Mouse (Mus musculus) MEL (cell line): ENCODE measurements around the gene Dcdc2b. TPM values are rescaled to one million over a fixed set of nuclear protein-coding genes. Genes with fewer than 3 reads are reported as not detected.

ENCODE experiments used
- DNase-seq: peaks from one replicate; pipeline ENCODE4 v3.0.0; 2011; ENCODE audit warnings: low read depth, low spot score
- H3K27ac ChIP-seq: 2 replicates; pipeline ENCODE4 v1.5.1; 2012; ENCODE audit warnings: low read depth, mild to moderate bottlenecking, control low read depth, low read length, moderate library complexity; ENCODE audit not compliant: control insufficient read depth
- H3K27me3 ChIP-seq, 2 experiments: fragments of 150-350 bp in 1 of 2; sonication (generic) in 1 of 2; 2 replicates each; pipeline ENCODE4 v1.6.1; 2012; ENCODE audit warnings: low read length in 2 of 2, mild to moderate bottlenecking in 2 of 2, improper control_type of control experiment in 1 of 2, moderate library complexity in 1 of 2; ENCODE audit not compliant: insufficient read depth in 2 of 2, control insufficient read depth in 1 of 2
- H3K36me3 ChIP-seq, 2 experiments: 2 replicates each; pipeline ENCODE4 v1.6.1; 2012 to 2014; ENCODE audit warnings: low read length in 2 of 2, improper control_type of control experiment in 1 of 2, inconsistent platforms in 1 of 2, mild to moderate bottlenecking in 1 of 2; ENCODE audit not compliant: insufficient read depth in 2 of 2, control insufficient read depth in 1 of 2
- H3K4me1 ChIP-seq, 2 experiments: fragments of 150-350 bp in 1 of 2; sonication (generic) in 1 of 2; 2 replicates each; pipeline ENCODE4 v1.6.1; 2012; ENCODE audit warnings: low read length in 2 of 2, improper control_type of control experiment in 1 of 2, mild to moderate bottlenecking in 1 of 2; ENCODE audit not compliant: insufficient read depth in 2 of 2, control insufficient read depth in 1 of 2
- H3K4me3 ChIP-seq, 2 experiments: fragments of 150-350 bp in 1 of 2; sonication (generic) in 1 of 2; 2 replicates each; pipeline ENCODE4 v1.5.1; 2012; ENCODE audit warnings: low read depth in 2 of 2, low read length in 2 of 2, mild to moderate bottlenecking in 2 of 2, moderate library complexity in 2 of 2, control low read depth in 1 of 2, improper control_type of control experiment in 1 of 2; ENCODE audit not compliant: control insufficient read depth in 1 of 2, insufficient read depth in 1 of 2
- H3K79me2 ChIP-seq: 2 replicates; pipeline ENCODE4 v1.6.1; 2012; ENCODE audit warnings: mild to moderate bottlenecking, low read length, moderate library complexity; ENCODE audit not compliant: control insufficient read depth, poor library complexity, insufficient read depth
- H3K9ac ChIP-seq: 2 replicates; pipeline ENCODE4 v1.6.1; 2012; ENCODE audit warnings: low read depth, mild to moderate bottlenecking, control low read depth, low read length, moderate library complexity; ENCODE audit not compliant: control insufficient read depth, poor library complexity, severe bottlenecking
- H3K9me3 ChIP-seq: fragments of 150-350 bp; sonication (generic); replicated peaks from 2 replicates; pipeline ENCODE4 v1.6.1; 2012; ENCODE audit warnings: mild to moderate bottlenecking, low read length, improper control_type of control experiment, moderate library complexity; ENCODE audit not compliant: insufficient read depth
- CHD2 ChIP-seq: IDR thresholded peaks from 2 replicates; pipeline ENCODE4 v1.6.1; 2011; ENCODE audit warnings: low read length, improper control_type of control experiment
- E2F4 ChIP-seq: IDR thresholded peaks from 2 replicates; pipeline ENCODE4 v1.6.1; 2011; ENCODE audit warnings: low read depth, low read length, improper control_type of control experiment, borderline replicate concordance
- ETS1 ChIP-seq: IDR thresholded peaks from 2 replicates; pipeline ENCODE4 v1.6.1; 2012; ENCODE audit warnings: low read depth, mild to moderate bottlenecking, inconsistent platforms, low read length, improper control_type of control experiment, moderate library complexity
- GABPA ChIP-seq: IDR thresholded peaks from 2 replicates; pipeline ENCODE4 v1.6.1; 2012; ENCODE audit warnings: low read depth, mild to moderate bottlenecking, inconsistent platforms, low read length, improper control_type of control experiment, moderate library complexity
- HCFC1 ChIP-seq: IDR thresholded peaks from 2 replicates; pipeline ENCODE4 v1.6.1; 2012; ENCODE audit warnings: low read depth, mild to moderate bottlenecking, inconsistent platforms, low read length, improper control_type of control experiment, moderate library complexity
- JUND ChIP-seq: IDR thresholded peaks from 2 replicates; pipeline ENCODE4 v1.6.1; 2011; ENCODE audit warnings: low read depth, mild to moderate bottlenecking, improper control_type of control experiment, low read length
- MAX ChIP-seq: IDR thresholded peaks from 2 replicates; pipeline ENCODE4 v1.6.1; 2011; ENCODE audit warnings: low read length, improper control_type of control experiment
- MEF2A ChIP-seq: IDR thresholded peaks from 2 replicates; pipeline ENCODE4 v1.6.1; 2014; ENCODE audit warnings: low read depth, mild to moderate bottlenecking, inconsistent platforms, low read length, improper control_type of control experiment; ENCODE audit not compliant: poor library complexity, insufficient replicate concordance, severe bottlenecking; ENCODE audit errors: extremely low read depth
- MXI1 ChIP-seq: IDR thresholded peaks from 2 replicates; pipeline ENCODE4 v1.6.1; 2011; ENCODE audit warnings: mild to moderate bottlenecking, low read depth, low read length, improper control_type of control experiment
- MYC ChIP-seq: IDR thresholded peaks from 2 replicates; pipeline ENCODE4 v1.6.1; 2011; ENCODE audit warnings: low read depth, mild to moderate bottlenecking, low read length, improper control_type of control experiment, moderate library complexity
- POLR2A ChIP-seq, 2 experiments: IDR thresholded peaks; 2 replicates each; pipeline ENCODE4 v1.6.1; 2011 to 2012; ENCODE audit warnings: low read length in 2 of 2, mild to moderate bottlenecking in 2 of 2, control low read depth in 1 of 2, improper control_type of control experiment in 1 of 2, low read depth in 1 of 2, moderate library complexity in 1 of 2; ENCODE audit not compliant: control insufficient read depth in 1 of 2, insufficient read depth in 1 of 2, poor library complexity in 1 of 2
- POLR2AphosphoS5 ChIP-seq: IDR thresholded peaks from 2 replicates; pipeline ENCODE4 v1.6.1; 2012; ENCODE audit warnings: low read depth, borderline replicate concordance, mild to moderate bottlenecking, inconsistent platforms, low read length, moderate library complexity, mixed read lengths
- RAD21 ChIP-seq: IDR thresholded peaks from 2 replicates; pipeline ENCODE4 v1.6.1; 2011; ENCODE audit warnings: mild to moderate bottlenecking, low read depth, low read length, improper control_type of control experiment
- TBP ChIP-seq: IDR thresholded peaks from 2 replicates; pipeline ENCODE4 v1.8.0; 2011; ENCODE audit warnings: low read depth, low read length, improper control_type of control experiment
- TCF12 ChIP-seq: IDR thresholded peaks from 2 replicates; pipeline ENCODE4 v1.6.1; 2014; ENCODE audit warnings: low read depth, mild to moderate bottlenecking, inconsistent platforms, low read length, improper control_type of control experiment, moderate library complexity
- UBTF ChIP-seq: IDR thresholded peaks from 2 replicates; pipeline ENCODE4 v1.6.1; 2012; ENCODE audit warnings: low read depth, mild to moderate bottlenecking, inconsistent platforms, low read length, improper control_type of control experiment, moderate library complexity, borderline replicate concordance; ENCODE audit not compliant: insufficient read depth
- USF2 ChIP-seq, 2 experiments: IDR thresholded peaks; 2 replicates each; pipeline ENCODE4 v1.6.1; 2011 to 2012; ENCODE audit warnings: improper control_type of control experiment in 2 of 2, low read length in 2 of 2, borderline replicate concordance in 1 of 2, inconsistent platforms in 1 of 2, low read depth in 1 of 2, mild to moderate bottlenecking in 1 of 2; ENCODE audit not compliant: insufficient read depth in 1 of 2
- ZMIZ1 ChIP-seq: IDR thresholded peaks from 2 replicates; pipeline ENCODE4 v1.6.1; 2012; ENCODE audit warnings: low read depth, mild to moderate bottlenecking, inconsistent platforms, low read length, improper control_type of control experiment, moderate library complexity
- ZNF384 ChIP-seq: IDR thresholded peaks from 2 replicates; pipeline ENCODE4 v1.6.1; 2012; ENCODE audit warnings: low read depth, mild to moderate bottlenecking, inconsistent platforms, low read length, improper control_type of control experiment
- polyA plus RNA-seq, 2 experiments: library from polyadenylated mRNA; stranded (reverse) in 1 of 2; unstranded in 1 of 2; fragments of >175 nt in 1 of 2; fragments of >200 nt in 1 of 2; gene quantifications; 2 replicates each; pipeline versions ENCODE4 v1.2.1 to v1.2.4; 2012; ENCODE audit warnings: low replicate concordance in 2 of 2, low read depth in 1 of 2; ENCODE audit not compliant: insufficient read length in 2 of 2, insufficient read depth in 1 of 2, missing spikeins in 1 of 2
- total RNA-seq: library from RNA; depleted of rRNA; stranded (reverse); fragments of 300-350 nt; gene quantifications from 2 replicates; pipeline ENCODE4 v1.2.3, GENCODE M21; 2012

Gene Dcdc2b
- total and polyA plus RNA-seq, 3 experiments = 1.3 TPM; not detected in 2

DNA sequence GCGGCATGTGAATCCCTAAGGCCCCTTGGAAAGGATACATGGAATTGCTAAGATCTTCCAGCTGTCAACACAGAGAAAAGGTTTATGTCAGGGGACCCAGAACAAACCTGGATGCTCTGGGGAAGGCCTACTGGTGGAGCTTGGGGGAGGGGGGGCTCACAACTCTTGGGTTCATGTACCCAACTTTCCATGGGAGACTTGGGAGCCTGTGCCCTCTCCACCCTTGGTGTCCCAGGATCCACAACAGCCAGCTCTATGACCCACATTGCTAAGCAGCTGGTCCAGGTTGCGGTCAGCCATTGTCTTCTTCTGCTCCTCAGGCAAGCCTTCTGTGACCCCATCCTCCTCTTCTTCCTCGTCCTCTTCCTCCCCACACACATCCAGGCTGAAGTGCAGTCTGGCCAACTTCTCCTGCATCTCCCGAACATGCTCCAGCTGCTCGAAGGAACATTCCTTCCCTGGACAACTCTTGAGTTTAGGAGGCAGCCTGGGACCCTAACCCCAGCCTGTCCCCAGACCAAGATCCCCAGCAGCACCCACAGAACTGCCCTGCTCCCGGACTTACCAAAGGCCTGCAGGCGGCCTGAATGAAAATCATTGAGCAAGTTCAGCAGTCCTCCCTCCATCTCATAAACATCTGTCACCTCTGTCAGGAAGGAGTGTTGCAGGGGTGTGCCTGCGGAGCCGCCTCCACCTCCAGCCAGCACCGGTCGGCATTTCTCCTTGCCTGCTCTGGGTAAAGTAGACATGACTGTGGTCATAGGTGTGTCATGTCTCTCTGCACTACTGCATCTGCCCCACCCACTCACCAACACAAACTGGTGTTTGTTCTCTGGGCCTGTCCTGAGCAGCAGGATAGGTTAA lies 6.6 kb upstream of the Dcdc2b start:
- peaks cover 0 to 2% of the 10 kb centered on the region in 2 experiments; a peak in 3 of 4 replicates for H3K36me3 ChIP-seq
- peaks cover 0 to 11% of the 10 kb centered on the region in 2 experiments; a peak in 3 of 4 replicates for H3K4me1 ChIP-seq
- H3K4me3 ChIP-seq = no peak overlapping the region
- peaks cover 4% of the 10 kb centered on the region; the same call in 1 of the 2 replicates for H3K79me2 ChIP-seq
- no peak overlapping the region for H3K27ac ChIP-seq
- no peak overlapping the region for H3K9ac ChIP-seq
- no peaks in the 10 kb centered on the region for H3K27me3 ChIP-seq
- H3K9me3 ChIP-seq = no peaks in the 10 kb centered on the region
- no peak for DNase-seq
- TF ChIP-seq TCF12 (no peak), USF2 (IDR thresholded peaks at IDR 0.05; ENCODE audit: borderline replicate concordance in 1 of 2, insufficient read depth in 1 of 2, low read depth in 1 of 2, low read length in 2 of 2) (no peak), ZMIZ1 (no peak), POLR2A (IDR thresholded peaks at IDR 0.05; ENCODE audit: control insufficient read depth in 1 of 2, insufficient read depth in 1 of 2, low read depth in 1 of 2, low read length in 2 of 2, poor library complexity in 1 of 2) (no peak), JUND (no peak), TBP (no peak), GABPA (no peak), POLR2AphosphoS5 (no peak), MAX (no peak), UBTF (no peak), RAD21 (no peak), MEF2A (no peak), HCFC1 (no peak), CHD2 (no peak), ETS1 (no peak), E2F4 (no peak), MXI1 (no peak), MYC (no peak), ZNF384 (no peak)
